Mouse (Mus musculus) lung, postnatal 0 days (tissue): ENCODE measurements around the gene Thyn1. TPM values are rescaled to one million over a fixed set of nuclear protein-coding genes. Genes with fewer than 3 reads are reported as not detected.

Experiments
- ATAC-seq: fragments of 200-750 bp; cut with Nextera tagmentation; 2 replicates; pipeline ENCODE4 v1.8.0; 2017; ENCODE audit warnings: moderate library complexity
- DNase-seq: peaks from one replicate; pipeline ENCODE4 v3.0.0-alpha.2; 2016; ENCODE audit warnings: low spot score
- H3K27ac ChIP-seq: fragments of 300-500 bp; sonication (generic); 2 replicates; pipeline ENCODE4 v1.5.1; 2014; ENCODE audit warnings: antibody characterized with exemption, mild to moderate bottlenecking, low read length, mixed read lengths
- H3K27me3 ChIP-seq: fragments of 300-500 bp; sonication (generic); replicated peaks from 2 replicates; pipeline ENCODE4 v1.6.1; 2014; ENCODE audit warnings: low read length, mixed read lengths; ENCODE audit not compliant: insufficient read depth
- H3K36me3 ChIP-seq: fragments of 300-500 bp; sonication (generic); 2 replicates; pipeline ENCODE4 v1.6.1; 2014; ENCODE audit warnings: low read length, mixed read lengths; ENCODE audit not compliant: insufficient read depth
- H3K4me1 ChIP-seq: fragments of 300-500 bp; sonication (generic); 2 replicates; pipeline ENCODE4 v1.6.1; 2014; ENCODE audit warnings: antibody characterized with exemption, low read depth, low read length, mixed read lengths; ENCODE audit not compliant: insufficient read depth
- H3K4me2 ChIP-seq: fragments of 300-500 bp; sonication (generic); replicated peaks from 2 replicates; pipeline ENCODE4 v1.6.1; 2014; ENCODE audit warnings: low read depth, mild to moderate bottlenecking, low read length, moderate library complexity, mixed read lengths
- H3K4me3 ChIP-seq: fragments of 300-500 bp; sonication (generic); 2 replicates; pipeline ENCODE4 v1.5.1; 2014; ENCODE audit warnings: low read depth, low read length
- H3K9ac ChIP-seq: fragments of 300-500 bp; sonication (generic); replicated peaks from 2 replicates; pipeline ENCODE4 v1.6.1; 2014; ENCODE audit warnings: low read depth, mild to moderate bottlenecking
- H3K9me3 ChIP-seq: fragments of 300-500 bp; sonication (generic); 2 replicates; pipeline ENCODE4 v1.6.1; 2016; ENCODE audit warnings: low read length, mixed read lengths
- CTCF ChIP-seq: IDR thresholded peaks from 2 replicates; pipeline ENCODE4 v1.5.1; 2016; ENCODE audit warnings: antibody characterized with exemption, mild to moderate bottlenecking
- EP300 ChIP-seq: IDR thresholded peaks from 2 replicates; pipeline ENCODE4 v1.6.1; 2016; ENCODE audit warnings: antibody characterized with exemption, mild to moderate bottlenecking, control low read depth
- WGBS: fragments of 180-500 bp; shearing (Covaris S2); extraction: QIAGEN DNeasy Blood & Tissue Kit; methylation state at CpG from one replicate; pipeline ENCODE4 v1.1.7; 2014; 5-methylcytosine and 5-hydroxymethylcytosine counted together
- polyA plus RNA-seq: library from polyadenylated mRNA; unstranded; fragments of >200 nt; fragmentation: Nextera tagmentation; extraction: Ambion mirVana; gene quantifications from 2 replicates; pipeline ENCODE4 v1.2.1, GENCODE M21; 2015

The Thyn1 gene
- polyA plus RNA-seq, 1 experiment from 2014 or later = 55.7 TPM

DNA sequence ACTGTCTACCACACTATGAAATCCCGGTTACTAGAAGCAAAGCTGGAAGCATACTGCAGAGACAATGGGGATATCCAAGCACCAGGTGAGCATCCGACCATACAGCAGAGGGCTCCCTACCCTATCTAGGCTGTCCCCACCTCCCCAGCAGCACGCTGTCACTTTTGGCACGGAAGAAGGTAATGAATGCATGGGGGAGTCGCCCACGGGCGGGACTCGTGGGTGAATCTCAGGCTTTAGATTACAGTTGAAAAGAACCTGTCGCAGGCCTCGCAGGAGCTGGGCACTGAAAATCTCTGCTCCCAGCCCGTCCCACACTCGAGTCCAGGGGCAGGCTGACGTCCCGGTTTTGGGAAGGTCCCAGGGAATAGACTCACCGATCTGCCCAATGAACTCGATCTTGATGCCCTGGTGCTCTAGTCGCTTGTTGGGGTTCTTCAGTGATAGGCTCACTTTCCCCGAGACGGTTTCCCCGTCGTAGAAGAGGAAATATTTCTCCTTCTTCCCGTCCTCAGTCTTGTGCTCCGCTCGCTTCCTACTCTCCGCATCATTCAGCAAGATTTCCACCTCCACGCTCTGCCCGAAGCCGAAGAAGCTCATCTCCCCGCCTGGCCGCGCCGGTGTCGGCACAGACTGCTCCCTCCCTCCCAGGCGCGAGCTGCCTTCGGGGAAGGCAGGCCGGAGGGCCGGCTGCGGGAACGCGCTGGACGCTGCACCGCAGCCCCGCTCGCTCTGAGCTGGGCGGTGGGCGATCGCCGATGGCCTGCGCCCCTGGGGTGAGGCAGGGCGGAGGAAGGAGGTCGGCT lies 29.7 kb downstream of the Thyn1 start:
- Histone ChIP-seq H3K9me3 (no peaks in the 10 kb centered on the region), H3K4me3 (peak overlapping the region; percentile 98), H3K4me2 (peak overlapping the region; percentile 88), H3K9ac (peak overlapping the region; percentile 84), H3K27ac (peak overlapping the region; percentile 96), H3K27me3 (no peaks in the 10 kb centered on the region), H3K36me3 (no peaks in the 10 kb centered on the region), H3K4me1 (peaks cover 23% of the 10 kb centered on the region; the same call in 1 of the 2 replicates)
- ATAC-seq (peak; percentile 18), DNase-seq (peak; percentile 64)
- under 1% methylated on average over 51 of the region's 52 CpGs for WGBS
- TF ChIP-seq EP300 = no peak
- TF ChIP-seq CTCF = peak; percentile 42

DNA sequence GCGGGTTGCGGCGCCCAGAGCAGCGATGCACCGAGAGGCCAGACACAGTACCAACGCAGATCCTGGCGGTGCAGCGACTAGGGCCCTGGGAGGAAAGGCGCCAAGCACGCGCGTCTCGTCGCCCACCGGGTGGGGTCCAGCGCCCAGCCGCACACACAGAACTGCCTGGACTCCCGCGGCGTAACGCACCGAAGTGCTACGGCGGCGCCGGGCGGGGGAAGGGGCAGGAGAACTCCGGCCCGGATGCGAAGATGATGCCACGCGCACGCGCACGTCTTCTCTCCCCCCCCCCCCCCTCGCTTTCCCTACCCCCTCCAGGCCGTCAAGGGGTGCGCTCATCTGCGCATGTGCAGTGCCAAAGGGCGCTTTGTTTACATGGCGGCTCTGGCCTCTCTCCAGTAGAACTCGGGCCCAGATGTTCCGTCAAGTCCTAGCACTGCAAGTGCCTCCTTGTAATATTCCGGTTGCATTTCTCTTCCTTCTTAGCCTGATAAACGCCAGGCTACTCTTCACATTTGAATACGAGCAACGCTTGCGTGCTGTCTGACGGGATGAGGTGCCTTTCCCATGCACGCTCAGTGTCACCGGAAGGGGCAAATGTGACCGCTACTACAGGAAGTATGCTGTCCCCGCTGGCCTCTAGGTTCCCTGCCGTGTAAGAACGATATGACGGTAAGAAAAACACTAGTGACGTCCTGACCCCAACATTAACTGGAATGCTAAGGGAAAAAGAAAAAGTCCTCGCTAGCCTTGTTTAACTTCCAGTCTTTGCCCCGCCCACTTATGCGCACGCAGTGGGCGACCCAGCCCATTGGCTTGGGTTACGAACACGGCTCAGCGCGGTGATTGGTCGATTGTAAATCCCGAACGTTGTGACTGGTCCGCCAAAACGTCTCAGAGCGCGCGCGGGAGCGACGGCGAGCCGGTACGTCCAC lies 30.6 kb downstream of the Thyn1 start, which contains the start of the genes Vps26b and Ncapd3:
Gene Vps26b (minus strand): TSS at position 238 of the 935 bp plus-strand sequence.
Gene Ncapd3 (plus strand): TSS at position 348 of the 935 bp plus-strand sequence.
- TF ChIP-seq CTCF (peak; percentile 38; the same call in 1 of the 2 replicates), EP300 (no peak)
- no peaks in the 10 kb centered on the region for H3K36me3 ChIP-seq
- peaks cover 23% of the 10 kb centered on the region; the same call in 1 of the 2 replicates for H3K4me1 ChIP-seq
- ATAC-seq (peak; percentile 96), DNase-seq (peak; percentile 98)
- peak within 1 kb of the TSS; percentile 98 for H3K4me3 ChIP-seq
- H3K9me3 ChIP-seq = no peaks in the 10 kb centered on the region
- H3K4me2 ChIP-seq = peak within 1 kb of the TSS; percentile 88
- H3K27ac ChIP-seq = peak within 1 kb of the TSS; percentile 96
- WGBS = under 1% methylated on average over 64 of the region's 80 CpGs
- H3K27me3 ChIP-seq = no peaks in the 10 kb centered on the region
- H3K9ac ChIP-seq = peak within 1 kb of the TSS; percentile 84

DNA sequence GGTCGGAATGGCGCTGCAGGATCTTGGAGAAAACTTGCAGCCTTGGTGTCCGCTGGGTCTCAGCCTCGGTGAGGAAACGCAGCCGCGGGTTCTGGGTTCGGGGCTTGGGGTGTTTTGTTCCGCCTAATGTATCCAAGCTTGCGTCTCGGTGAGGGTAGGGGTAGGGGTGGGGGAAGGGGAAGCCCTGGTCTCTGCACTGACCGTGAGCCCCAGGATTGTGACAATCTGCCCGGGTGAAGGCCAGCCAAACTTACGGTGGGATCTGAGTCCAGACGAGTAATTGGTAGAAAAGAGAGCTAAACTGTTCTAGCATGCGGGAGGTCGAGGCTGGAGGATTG lies 31.2 kb downstream of the Thyn1 start:
- Histone ChIP-seq H3K27ac (0 out of 2 replicates have a peak overlapping the region, but pooled peaks have one; percentile 32), H3K4me3 (peak overlapping the region; percentile 98), H3K4me2 (peak overlapping the region; percentile 88), H3K9ac (peak overlapping the region; percentile 56), H3K36me3 (no peaks in the 10 kb centered on the region), H3K4me1 (peaks cover 23% of the 10 kb centered on the region; the same call in 1 of the 2 replicates), H3K27me3 (no peaks in the 10 kb centered on the region), H3K9me3 (no peaks in the 10 kb centered on the region)
- DNase-seq (no peak), ATAC-seq (peak; percentile 2)
- WGBS = 0% methylated on average over 17 of the region's 17 CpGs
- no peak for TF ChIP-seq EP300

DNA sequence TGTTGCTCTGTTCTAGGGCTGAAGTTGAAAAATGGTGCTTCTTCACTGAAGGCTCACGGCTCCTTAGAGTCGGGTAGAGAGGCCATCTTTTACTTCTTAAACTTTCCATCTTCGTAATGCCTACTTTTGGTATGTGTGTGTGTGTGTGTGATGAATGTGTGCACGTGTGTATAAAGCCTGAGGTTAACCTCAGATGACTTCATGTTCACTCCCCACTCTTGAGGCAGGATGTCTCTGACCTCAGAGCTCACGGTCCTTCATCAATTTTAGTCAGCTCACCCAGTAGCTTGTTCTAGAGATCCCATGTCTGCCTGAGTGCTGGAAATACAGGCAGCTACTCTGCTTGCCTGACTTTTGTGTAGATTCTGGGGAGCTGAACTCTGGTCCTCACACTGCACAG lies 44.4 kb downstream of the Thyn1 start:
- Histone ChIP-seq H3K4me3 (no peak overlapping the region), H3K27me3 (no peaks in the 10 kb centered on the region), H3K27ac (no peak overlapping the region), H3K9ac (no peak overlapping the region), H3K4me1 (no peaks in the 10 kb centered on the region), H3K9me3 (no peaks in the 10 kb centered on the region), H3K36me3 (peaks cover 20% of the 10 kb centered on the region), H3K4me2 (no peak overlapping the region)
- DNase-seq (no peak), ATAC-seq (no peak)
- 79% methylated on average over 5 of the region's 5 CpGs for WGBS
- TF ChIP-seq EP300 (no peak), CTCF (no peak)

DNA sequence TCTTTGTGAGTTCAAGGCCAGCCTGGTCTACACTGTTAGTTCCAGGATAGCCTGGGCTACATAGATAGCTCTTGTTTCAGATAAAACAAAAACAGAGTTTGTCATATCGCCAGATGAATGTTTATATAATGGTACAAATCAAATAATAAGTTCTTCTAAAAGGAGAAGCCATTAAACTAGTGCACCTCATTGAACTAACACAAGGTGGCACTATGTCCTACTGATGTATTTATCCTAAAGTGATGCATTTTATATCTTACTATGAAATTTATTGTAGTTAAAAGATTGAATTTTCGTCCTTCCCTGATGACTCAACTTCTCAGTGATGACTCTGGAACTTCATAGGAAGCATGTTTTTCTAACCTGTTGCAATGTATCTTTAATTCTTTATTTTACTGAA lies 50.0 kb downstream of the Thyn1 start:
- Histone ChIP-seq H3K4me3 (no peak overlapping the region), H3K27ac (no peak overlapping the region), H3K9ac (no peak overlapping the region), H3K9me3 (no peaks in the 10 kb centered on the region), H3K36me3 (peaks cover 24% of the 10 kb centered on the region), H3K27me3 (no peaks in the 10 kb centered on the region), H3K4me2 (no peak overlapping the region), H3K4me1 (no peaks in the 10 kb centered on the region)
- DNase-seq (no peak), ATAC-seq (no peak)
- 83% methylated on average over 2 of the region's 2 CpGs for WGBS
- TF ChIP-seq EP300 = no peak
- TF ChIP-seq CTCF = peak; percentile 28

Other genes with a start within 250 kb of the Thyn1 start
- gene Glb1l2, start 193.2 kb upstream of the Thyn1 start, polyA plus RNA-seq = 6.8 and 7.7 TPM in 2 replicates
- gene Glb1l3, start 138.8 kb upstream of the Thyn1 start, polyA plus RNA-seq = 0.42 and 0.90 TPM in 2 replicates
- gene Gm1110, start 76.6 kb upstream of the Thyn1 start, polyA plus RNA-seq = not detected in 2 replicates
- 31.6 and 33.6 TPM in 2 replicates for gene Acad8, start 144 bp upstream of the Thyn1 start, polyA plus RNA-seq
- 16.7 TPM in 2 replicates for gene Vps26b, start 30.4 kb downstream of the Thyn1 start, polyA plus RNA-seq
- 6.3 and 6.4 TPM in 2 replicates for gene Ncapd3, start 30.5 kb downstream of the Thyn1 start, polyA plus RNA-seq
- 18.9 and 20.4 TPM in 2 replicates for gene Jam3, start 155.7 kb downstream of the Thyn1 start, polyA plus RNA-seq